Mouse (Mus musculus) C2C12 (cell line): ENCODE results near the gene Gm42688. TPM values are rescaled to one million over a fixed set of nuclear protein-coding genes. Genes with fewer than 3 reads are reported as not detected.

Source experiments
- H3K27me3 ChIP-seq: one replicate; pipeline ENCODE4 v1.6.1; 2011; ENCODE audit not compliant: control insufficient read depth, insufficient read depth, insufficient read length
- H3K36me3 ChIP-seq: one replicate; pipeline ENCODE4 v1.6.1; 2011; ENCODE audit not compliant: control insufficient read depth, insufficient read depth
- H3K4me3 ChIP-seq: one replicate; pipeline ENCODE4 v1.5.1; 2011; ENCODE audit warnings: mild to moderate bottlenecking, control low read depth; ENCODE audit not compliant: poor library complexity, insufficient read depth, severe bottlenecking
- H3K79me2 ChIP-seq: one replicate; pipeline ENCODE4 v1.6.1; 2011; ENCODE audit not compliant: control insufficient read depth, insufficient read depth
- H3K79me3 ChIP-seq: one replicate; pipeline ENCODE4 v1.6.1; 2011; ENCODE audit warnings: low read depth, control low read depth
- H3ac ChIP-seq: one replicate; pipeline ENCODE3; 2011; ENCODE audit warnings: low read depth; ENCODE audit not compliant: control insufficient read depth, insufficient read length
- CEBPB ChIP-seq: IDR thresholded peaks from one replicate; pipeline ENCODE4 v1.6.1; 2011; ENCODE audit warnings: low read depth, mild to moderate bottlenecking, control low read depth, moderate library complexity
- CTCF ChIP-seq: IDR thresholded peaks from one replicate; pipeline ENCODE4 v1.5.1; 2011; ENCODE audit not compliant: control insufficient read depth, insufficient read depth, insufficient read length
- FOSL1 ChIP-seq: IDR thresholded peaks from one replicate; pipeline ENCODE4 v1.8.0; 2011; ENCODE audit warnings: mild to moderate bottlenecking, low read length; ENCODE audit not compliant: poor library complexity, insufficient read depth, severe bottlenecking
- MAX ChIP-seq: IDR thresholded peaks from one replicate; pipeline ENCODE4 v1.6.1; 2011; ENCODE audit warnings: mild to moderate bottlenecking, control low read depth
- MYOD1 ChIP-seq: IDR thresholded peaks from one replicate; pipeline ENCODE4 v1.6.1; 2011; ENCODE audit warnings: low read depth; ENCODE audit not compliant: control insufficient read depth, insufficient read length
- MYOG ChIP-seq: IDR thresholded peaks from one replicate; pipeline ENCODE4 v1.6.1; 2011; ENCODE audit not compliant: control insufficient read depth, insufficient read length; ENCODE audit errors: extremely low read depth
- USF1 ChIP-seq: IDR thresholded peaks from one replicate; pipeline ENCODE4 v1.6.1; 2011; ENCODE audit warnings: low read depth, mild to moderate bottlenecking, control low read depth, moderate library complexity
- polyA plus RNA-seq: library from polyadenylated mRNA; unstranded; fragments of >200 nt; fragmentation: generic; extraction: Trizol; gene quantifications from one replicate; pipeline ENCODE4 v1.2.1, GENCODE M21; 2012; ENCODE audit warnings: missing spikeins

The Gm42688 gene
- polyA plus RNA-seq, 1 experiment = 0.98 TPM

DNA sequence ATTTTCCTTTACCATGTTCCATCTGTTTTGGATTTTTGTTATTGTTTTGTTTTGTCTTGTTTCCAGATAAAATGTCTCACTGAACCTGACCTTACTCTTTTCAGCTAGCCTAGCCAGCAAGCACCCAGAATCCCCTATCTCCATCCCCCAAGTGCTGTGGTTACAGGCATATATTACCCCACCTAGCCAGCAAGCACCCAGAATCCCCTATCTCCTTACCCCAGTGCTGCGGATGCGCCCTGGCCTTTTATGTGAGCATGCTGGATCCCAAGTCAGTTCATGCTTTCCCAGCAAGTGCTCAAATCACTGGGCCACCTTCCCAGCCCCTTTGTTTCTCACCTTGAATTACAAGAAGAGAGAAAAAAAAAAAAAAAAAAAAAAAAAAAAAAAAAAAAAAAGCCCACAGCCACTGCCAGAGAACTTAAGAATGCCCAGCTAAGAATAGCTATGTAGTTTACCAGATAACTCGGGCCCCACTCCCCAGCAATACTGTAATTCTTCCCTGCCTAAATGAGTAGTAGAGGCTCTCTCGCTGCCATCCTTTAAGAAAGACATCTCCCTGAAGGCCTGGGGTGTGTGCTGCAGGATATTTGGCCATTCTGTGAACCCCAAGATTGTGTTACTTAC lies 10.2 kb downstream of the Gm42688 start:
- H3K36me3 ChIP-seq = peaks cover 21% of the 10 kb centered on the region
- no peaks in the 10 kb centered on the region for H3K27me3 ChIP-seq
- no peak overlapping the region for H3ac ChIP-seq
- H3K4me3 ChIP-seq = no peak overlapping the region
- peaks cover 25% of the 10 kb centered on the region for H3K79me3 ChIP-seq
- TF ChIP-seq MYOG = no peak
- TF ChIP-seq MAX = no peak
- TF ChIP-seq USF1 = no peak
- no peak for TF ChIP-seq MYOD1
- no peak for TF ChIP-seq FOSL1
- no peak for TF ChIP-seq CTCF
- TF ChIP-seq CEBPB = no peak
- peaks cover 58% of the 10 kb centered on the region for H3K79me2 ChIP-seq

DNA sequence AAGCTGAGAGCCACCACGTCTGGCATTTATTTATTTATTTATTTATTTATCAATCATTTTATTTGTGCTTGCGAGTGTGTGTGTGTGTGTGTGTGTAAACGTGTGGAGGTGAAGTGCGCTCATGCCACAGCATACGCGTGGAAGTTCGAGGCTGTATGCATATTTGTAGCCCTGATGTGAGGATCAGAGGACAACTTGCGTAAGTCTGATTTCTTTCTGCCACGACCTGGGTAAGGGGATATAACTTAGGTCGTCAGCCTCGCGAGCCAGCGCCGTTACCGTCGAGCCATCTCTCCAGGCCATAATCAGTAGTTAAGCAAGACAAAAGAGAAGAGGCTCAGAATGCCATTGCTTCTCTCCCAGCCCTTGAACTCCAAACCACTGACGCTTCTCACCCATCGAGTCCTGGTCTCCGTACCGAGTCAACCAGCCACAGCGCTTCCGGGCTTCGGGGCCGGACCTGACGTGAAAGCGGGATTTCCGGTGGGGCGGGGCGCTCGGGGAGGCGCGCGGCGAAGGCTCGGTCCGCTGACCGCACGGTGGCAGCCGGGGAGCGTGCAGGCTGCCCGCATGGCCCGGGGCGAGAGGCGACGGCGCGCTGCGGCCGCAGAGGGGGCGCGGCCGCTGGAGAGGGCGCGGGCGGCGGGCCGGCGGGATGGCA lies 13.7 kb downstream of the Gm42688 start, which contains the start of gene Mogs:
Gene Mogs (plus strand): TSS at position 486 of the 661 bp plus-strand sequence.
- peak within 1 kb of the TSS; percentile 86 for H3K4me3 ChIP-seq
- peak within 1 kb of the TSS; percentile 92 for H3ac ChIP-seq
- no peaks in the 10 kb centered on the region for H3K27me3 ChIP-seq
- H3K36me3 ChIP-seq = peaks cover 43% of the 10 kb centered on the region
- H3K79me3 ChIP-seq = peaks cover 22% of the 10 kb centered on the region
- H3K79me2 ChIP-seq = peaks cover 63% of the 10 kb centered on the region
- TF ChIP-seq CTCF = peak; percentile 91
- TF ChIP-seq MAX = peak; percentile 74
- peak; percentile 12 for TF ChIP-seq CEBPB
- TF ChIP-seq USF1 = no peak
- no peak for TF ChIP-seq MYOG
- no peak for TF ChIP-seq MYOD1
- TF ChIP-seq FOSL1 = no peak

DNA sequence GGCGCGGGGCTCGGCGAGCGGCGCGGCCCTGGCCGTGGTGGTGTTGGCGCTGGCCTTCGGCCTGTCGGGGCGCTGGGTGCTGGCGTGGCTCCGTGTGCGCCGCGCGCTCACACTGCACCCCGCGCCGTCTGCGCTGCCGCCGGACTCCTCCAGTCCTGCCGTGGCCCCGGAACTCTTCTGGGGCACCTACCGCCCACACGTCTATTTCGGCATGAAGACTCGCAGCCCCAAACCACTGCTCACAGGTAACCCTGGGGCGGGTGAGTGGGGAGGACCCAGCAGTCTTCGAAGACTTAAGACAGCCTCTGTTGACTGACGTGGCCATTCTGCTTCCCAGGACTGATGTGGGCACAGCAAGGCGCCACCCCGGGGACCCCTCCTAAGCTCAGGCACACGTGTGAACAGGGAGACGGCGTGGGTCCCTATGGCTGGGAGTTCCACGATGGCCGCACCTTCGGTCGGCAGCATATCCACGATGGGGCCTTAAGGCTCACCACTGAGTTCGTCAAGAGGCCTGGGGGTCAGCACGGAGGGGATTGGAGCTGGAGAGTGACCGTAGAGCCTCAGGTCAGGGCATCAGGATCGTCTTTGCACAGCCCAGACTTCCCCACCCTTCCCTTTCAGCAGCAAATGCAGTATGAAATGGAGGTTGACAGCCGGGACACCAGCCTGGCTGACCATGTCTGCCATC lies 14.4 kb downstream of the Gm42688 start:
- peaks cover 36% of the 10 kb centered on the region for H3K36me3 ChIP-seq

DNA sequence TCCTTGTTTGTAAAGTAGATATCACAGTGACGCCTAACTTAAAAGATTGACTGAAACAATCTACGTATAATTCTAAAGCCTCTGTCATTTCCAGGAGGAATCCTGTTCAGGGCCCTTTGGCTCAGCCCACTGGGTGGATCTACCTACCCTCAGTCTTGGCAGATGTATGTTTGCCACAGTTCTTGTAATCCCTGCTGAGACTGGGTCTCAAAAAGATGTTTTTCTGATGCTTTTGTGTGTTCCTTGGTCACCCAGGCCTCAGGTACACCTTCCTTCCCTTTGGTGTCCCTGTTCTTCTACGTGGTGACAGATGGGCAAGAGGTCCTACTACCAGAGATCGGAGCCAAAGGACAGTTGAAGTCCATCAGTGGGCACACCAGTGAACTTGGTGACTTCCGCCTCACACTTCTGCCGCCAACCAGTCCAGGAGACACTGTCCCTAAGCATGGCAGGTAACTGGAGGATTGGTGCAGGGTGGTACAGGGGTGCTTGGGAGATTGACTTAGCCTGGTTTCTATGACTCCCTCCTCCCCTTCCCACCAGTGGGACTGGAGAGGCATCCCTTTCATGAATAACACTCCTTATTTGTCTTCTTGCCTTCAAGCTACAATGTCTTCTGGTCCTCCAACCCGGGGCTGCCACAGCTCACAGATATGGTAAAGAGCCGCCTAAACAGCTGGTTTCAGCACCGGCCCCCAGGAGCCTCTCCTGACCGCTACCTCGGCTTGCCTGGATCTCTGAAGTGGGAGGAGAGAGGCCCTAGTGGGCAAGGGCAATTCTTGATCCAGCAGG lies 15.2 kb downstream of the Gm42688 start:
- peak overlapping the region; percentile 92 for H3ac ChIP-seq
- peak overlapping the region; percentile 86 for H3K4me3 ChIP-seq
- no peak for TF ChIP-seq MAX
- TF ChIP-seq MYOD1 = no peak
- no peak for TF ChIP-seq CEBPB
- no peak for TF ChIP-seq CTCF
- TF ChIP-seq MYOG = no peak
- no peak for TF ChIP-seq USF1
- no peak for TF ChIP-seq FOSL1
- no peaks in the 10 kb centered on the region for H3K27me3 ChIP-seq
- peaks cover 29% of the 10 kb centered on the region for H3K36me3 ChIP-seq
- H3K79me2 ChIP-seq = peaks cover 62% of the 10 kb centered on the region
- peaks cover 24% of the 10 kb centered on the region for H3K79me3 ChIP-seq

More for the DNA sequence above, 14.4 kb downstream of the Gm42688 start:
- peaks cover 63% of the 10 kb centered on the region for H3K79me2 ChIP-seq
- H3K27me3 ChIP-seq = no peaks in the 10 kb centered on the region
- H3K4me3 ChIP-seq = peak overlapping the region; percentile 86
- TF ChIP-seq MAX (no peak), USF1 (no peak), MYOD1 (no peak), CEBPB (no peak), FOSL1 (no peak), MYOG (no peak), CTCF (no peak)
- peaks cover 24% of the 10 kb centered on the region for H3K79me3 ChIP-seq
- H3ac ChIP-seq = peak overlapping the region; percentile 92

DNA sequence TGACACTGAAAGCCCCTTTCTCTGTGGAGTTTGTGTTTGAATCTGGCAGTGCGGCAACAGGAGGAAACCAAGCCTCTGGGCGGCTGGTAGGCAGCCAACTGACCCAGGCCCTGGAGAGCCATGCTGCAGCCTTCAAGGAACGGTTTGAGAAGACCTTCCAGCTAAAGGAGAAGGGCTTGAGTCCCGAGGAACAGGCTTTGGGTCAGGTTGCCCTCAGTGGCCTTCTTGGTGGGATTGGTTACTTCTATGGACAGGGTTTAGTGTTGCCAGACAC lies 15.7 kb downstream of the Gm42688 start:
- H3K79me3 ChIP-seq = peaks cover 24% of the 10 kb centered on the region
- TF ChIP-seq MYOD1 (no peak), FOSL1 (no peak), MAX (no peak), MYOG (no peak), USF1 (no peak), CEBPB (no peak), CTCF (no peak)
- H3K4me3 ChIP-seq = no peak overlapping the region
- H3ac ChIP-seq = no peak overlapping the region
- peaks cover 62% of the 10 kb centered on the region for H3K79me2 ChIP-seq
- H3K27me3 ChIP-seq = no peaks in the 10 kb centered on the region
- H3K36me3 ChIP-seq = peaks cover 28% of the 10 kb centered on the region
